Mouse (Mus musculus) embryonic facial prominence, embryonic 14.5 days (tissue): ENCODE measurements around the gene Tmem221. TPM values are rescaled to one million over a fixed set of nuclear protein-coding genes. Genes with fewer than 3 reads are reported as not detected.

Experiments used
- ATAC-seq: fragments of 200-750 bp; cut with Nextera tagmentation; 2 replicates; pipeline ENCODE4 v1.8.0; 2017; ENCODE audit warnings: low read depth, moderate number of reproducible peaks, moderate TSS enrichment
- DNase-seq: peaks from one replicate; pipeline ENCODE4 v3.0.0-alpha.2; 2015; ENCODE audit warnings: low spot score
- H3K27ac ChIP-seq: fragments of 300-500 bp; sonication (generic); replicated peaks from 2 replicates; pipeline ENCODE4 v1.5.1; 2014; ENCODE audit warnings: low read depth, mild to moderate bottlenecking, low read length, moderate library complexity
- H3K27me3 ChIP-seq: fragments of 300-500 bp; sonication (generic); replicated peaks from 2 replicates; pipeline ENCODE4 v1.6.1; 2014; ENCODE audit warnings: low read length; ENCODE audit not compliant: control insufficient read depth, insufficient read depth
- H3K36me3 ChIP-seq: fragments of 300-500 bp; sonication (generic); 2 replicates; pipeline ENCODE4 v1.6.1; 2014; ENCODE audit warnings: low read length, mixed read lengths; ENCODE audit not compliant: control insufficient read depth, insufficient read depth
- H3K4me1 ChIP-seq: fragments of 300-500 bp; sonication (generic); 2 replicates; pipeline ENCODE4 v1.6.1; 2014; ENCODE audit warnings: antibody characterized with exemption, low read length; ENCODE audit not compliant: control insufficient read depth, insufficient read depth
- H3K4me2 ChIP-seq: fragments of 300-500 bp; sonication (generic); 2 replicates; pipeline ENCODE4 v1.6.1; 2014; ENCODE audit warnings: low read depth, mild to moderate bottlenecking, low read length, moderate library complexity, mixed read lengths
- H3K4me3 ChIP-seq: fragments of 300-500 bp; sonication (generic); 2 replicates; pipeline ENCODE4 v1.5.1; 2014; ENCODE audit warnings: low read depth, mild to moderate bottlenecking, low read length
- H3K9ac ChIP-seq: fragments of 300-500 bp; sonication (generic); 2 replicates; pipeline ENCODE4 v1.6.1; 2014; ENCODE audit warnings: low read depth, mild to moderate bottlenecking, low read length, moderate library complexity, mixed read lengths
- H3K9me3 ChIP-seq: fragments of 300-500 bp; sonication (generic); 2 replicates; pipeline ENCODE4 v1.6.1; 2016; ENCODE audit warnings: low read length; ENCODE audit not compliant: control insufficient read depth
- WGBS: fragments of 180-500 bp; shearing (Covaris S2); extraction: QIAGEN DNeasy Blood & Tissue Kit; methylation state at CpG from one replicate; pipeline ENCODE4 v1.1.7; 2014; 5-methylcytosine and 5-hydroxymethylcytosine counted together
- polyA plus RNA-seq: library from polyadenylated mRNA; unstranded; fragments of >200 nt; fragmentation: Nextera tagmentation; extraction: Ambion mirVana; gene quantifications from 2 replicates; pipeline ENCODE4 v1.2.1, GENCODE M21; 2014

Gene Tmem221
- polyA plus RNA-seq, 1 experiment from 2014 or later: 1.4 TPM

DNA sequence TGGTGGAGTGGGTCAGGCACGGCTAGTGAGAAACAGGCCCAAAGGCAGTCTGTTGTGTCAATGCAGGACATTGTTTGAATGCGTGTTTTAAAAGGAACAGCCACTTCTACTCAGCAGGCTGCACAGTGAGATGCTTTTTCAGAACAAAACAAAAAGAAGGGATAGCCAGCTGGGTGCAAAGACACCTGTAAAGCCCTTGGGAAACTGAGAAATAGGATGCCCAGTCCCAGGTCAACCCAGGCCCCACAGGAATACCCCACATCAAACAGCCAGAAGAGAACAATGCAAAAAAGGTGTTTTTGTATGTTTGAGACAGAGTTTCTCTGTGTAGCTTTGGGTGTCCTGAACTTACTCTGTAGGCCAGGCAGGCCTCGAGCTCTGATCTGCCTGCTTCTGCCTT is 30.1 kb upstream of the Tmem221 start:
- Histone ChIP-seq H3K4me1 (peaks cover 13% of the 10 kb centered on the region), H3K4me2 (no peak overlapping the region), H3K9ac (no peak overlapping the region), H3K27ac (no peak overlapping the region), H3K27me3 (no peaks in the 10 kb centered on the region), H3K36me3 (peaks cover 32% of the 10 kb centered on the region), H3K4me3 (no peak overlapping the region), H3K9me3 (no peaks in the 10 kb centered on the region)
- ATAC-seq (no peak), DNase-seq (no peak)
- WGBS: 80% methylated on average over 3 of the region's 3 CpGs

GRCm38 (mm10) chr8:71586891-71587290 is 28.2 kb upstream of the Tmem221 start:
- H3K27me3 ChIP-seq: no peaks in the 10 kb centered on the region
- H3K9ac ChIP-seq: no peak overlapping the region
- no peak overlapping the region for H3K4me2 ChIP-seq
- no peak overlapping the region for H3K27ac ChIP-seq
- WGBS: 79% methylated on average over 2 of the region's 2 CpGs
- H3K36me3 ChIP-seq: peaks cover 32% of the 10 kb centered on the region
- no peak overlapping the region for H3K4me3 ChIP-seq
- H3K9me3 ChIP-seq: no peaks in the 10 kb centered on the region
- DNase-seq (peak; percentile 22), ATAC-seq (no peak)
- H3K4me1 ChIP-seq: peaks cover 4% of the 10 kb centered on the region

DNA sequence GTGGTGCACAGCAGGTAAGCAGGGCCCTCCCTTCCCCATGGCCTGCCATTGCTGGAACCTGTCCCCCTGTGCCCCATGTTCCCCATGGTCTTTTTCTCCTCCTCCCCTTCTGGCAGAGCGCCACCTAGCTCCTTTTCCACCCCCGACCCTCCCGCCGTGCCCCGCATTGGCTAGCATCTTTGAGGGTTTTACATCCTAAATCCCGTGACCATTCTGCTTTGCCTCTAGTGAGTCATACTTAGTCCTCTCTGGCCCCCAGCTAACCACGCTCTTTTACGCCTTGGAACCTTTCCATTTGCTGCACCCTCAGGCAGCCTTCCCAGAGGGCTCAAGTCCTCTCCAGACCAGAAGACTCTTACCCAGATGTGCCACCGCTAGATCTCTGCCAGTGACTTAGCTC is 21.5 kb upstream of the Tmem221 start:
- peaks cover 12% of the 10 kb centered on the region; the same call in 1 of the 2 replicates for H3K36me3 ChIP-seq
- no peak overlapping the region for H3K9ac ChIP-seq
- no peaks in the 10 kb centered on the region for H3K4me1 ChIP-seq
- no peak for ATAC-seq
- no peaks in the 10 kb centered on the region for H3K9me3 ChIP-seq
- DNase-seq: peak; percentile 20
- H3K4me2 ChIP-seq: no peak overlapping the region
- no peak overlapping the region for H3K4me3 ChIP-seq
- H3K27ac ChIP-seq: no peak overlapping the region
- WGBS: 41% methylated on average over 9 of the region's 9 CpGs
- H3K27me3 ChIP-seq: no peaks in the 10 kb centered on the region

- Histone ChIP-seq H3K4me1 (no peaks in the 10 kb centered on the region), H3K27ac (no peak overlapping the region), H3K36me3 (peaks cover 4% of the 10 kb centered on the region; the same call in 1 of the 2 replicates), H3K27me3 (no peaks in the 10 kb centered on the region), H3K4me2 (no peak overlapping the region), H3K4me3 (no peak overlapping the region), H3K9ac (no peak overlapping the region), H3K9me3 (no peaks in the 10 kb centered on the region)
- WGBS: 85% methylated on average over 13 of the region's 14 CpGs
- DNase-seq (no peak), ATAC-seq (no peak)
These were observed 20.8 kb upstream of the Tmem221 start for GRCm38 (mm10) chr8:71579476-71579875.

GRCm38 (mm10) chr8:71579009-71579408 is 20.3 kb upstream of the Tmem221 start:
- Histone ChIP-seq H3K4me2 (no peak overlapping the region), H3K27ac (no peak overlapping the region), H3K36me3 (no peaks in the 10 kb centered on the region), H3K9ac (no peak overlapping the region), H3K27me3 (no peaks in the 10 kb centered on the region), H3K4me1 (no peaks in the 10 kb centered on the region), H3K9me3 (no peaks in the 10 kb centered on the region), H3K4me3 (no peak overlapping the region)
- no peak for DNase-seq
- ATAC-seq: no peak
- 93% methylated on average over 1 of the region's 1 CpGs for WGBS

GRCm38 (mm10) chr8:71577856-71578387 is 19.3 kb upstream of the Tmem221 start:
- Histone ChIP-seq H3K36me3 (no peaks in the 10 kb centered on the region), H3K9me3 (no peaks in the 10 kb centered on the region), H3K9ac (no peak overlapping the region), H3K4me2 (no peak overlapping the region), H3K4me1 (0 out of 2 replicates have a peak, but pooled peaks cover under 1% of the 10 kb centered on the region), H3K4me3 (no peak overlapping the region), H3K27me3 (no peaks in the 10 kb centered on the region), H3K27ac (no peak overlapping the region)
- WGBS: 59% methylated on average over 4 of the region's 4 CpGs
- no peak for ATAC-seq
- DNase-seq: no peak

- Histone ChIP-seq H3K4me2 (no peak overlapping the region), H3K9ac (no peak overlapping the region), H3K9me3 (no peaks in the 10 kb centered on the region), H3K36me3 (no peaks in the 10 kb centered on the region), H3K4me3 (no peak overlapping the region), H3K27ac (no peak overlapping the region), H3K4me1 (peaks cover 12% of the 10 kb centered on the region; the same call in 1 of the 2 replicates), H3K27me3 (no peaks in the 10 kb centered on the region)
- DNase-seq: no peak
- 46% methylated on average over 1 of the region's 1 CpGs for WGBS
- no peak for ATAC-seq
These were observed 16.3 kb upstream of the Tmem221 start for GRCm38 (mm10) chr8:71575020-71575419.

- no peak overlapping the region for H3K4me3 ChIP-seq
- no peak for ATAC-seq
- no peak overlapping the region for H3K27ac ChIP-seq
- H3K36me3 ChIP-seq: no peaks in the 10 kb centered on the region
- H3K4me2 ChIP-seq: no peak overlapping the region
- 69% methylated on average over 7 of the region's 7 CpGs for WGBS
- no peak overlapping the region for H3K9ac ChIP-seq
- no peaks in the 10 kb centered on the region for H3K27me3 ChIP-seq
- DNase-seq: no peak
- no peaks in the 10 kb centered on the region for H3K9me3 ChIP-seq
- peaks cover 12% of the 10 kb centered on the region; the same call in 1 of the 2 replicates for H3K4me1 ChIP-seq
These were observed 15.8 kb upstream of the Tmem221 start for GRCm38 (mm10) chr8:71574426-71574825.
